Mouse (Mus musculus) ES-E14 (cell line): ENCODE results near the gene Gm6588. TPM values are rescaled to one million over a fixed set of nuclear protein-coding genes. Genes with fewer than 3 reads are reported as not detected.
A peak's percentile ranks its signal among the peaks of the same experiment; 100 is the strongest.

ENCODE experiments used
- DNase-seq: peaks from one replicate; pipeline ENCODE4 v3.0.0-alpha.2; 2013; ENCODE audit warnings: low read depth, low spot score
- H3K27ac ChIP-seq: 2 replicates; pipeline ENCODE4 v1.5.1; 2012; ENCODE audit warnings: low read depth, mild to moderate bottlenecking, low read length, moderate library complexity, mixed read lengths; ENCODE audit not compliant: poor library complexity, insufficient read depth, severe bottlenecking
- H3K36me3 ChIP-seq: 2 replicates; pipeline ENCODE4 v1.6.1; 2012; ENCODE audit warnings: mild to moderate bottlenecking, low read length, moderate library complexity, mixed read lengths; ENCODE audit not compliant: control insufficient read depth, poor library complexity, insufficient read depth, severe bottlenecking
- H3K4me1 ChIP-seq, 2 experiments: fragments of 150-350 bp in 1 of 2; sonication (generic) in 1 of 2; 2 replicates each; pipeline ENCODE4 v1.6.1; 2012; ENCODE audit warnings: low read length in 2 of 2, mild to moderate bottlenecking in 1 of 2, mixed read lengths in 1 of 2; ENCODE audit not compliant: control insufficient read depth in 2 of 2, insufficient read depth in 2 of 2, poor library complexity in 1 of 2
- H3K4me3 ChIP-seq, 2 experiments: fragments of 150-350 bp in 1 of 2; sonication (generic) in 1 of 2; 2 replicates each; pipeline ENCODE4 v1.5.1; 2012; ENCODE audit warnings: low read length in 2 of 2, low read depth in 1 of 2, mild to moderate bottlenecking in 1 of 2, mixed read lengths in 1 of 2; ENCODE audit not compliant: insufficient read depth in 1 of 2, poor library complexity in 1 of 2, severe bottlenecking in 1 of 2
- H3K9ac ChIP-seq: 2 replicates; pipeline ENCODE4 v1.6.1; 2012; ENCODE audit warnings: low read depth, mild to moderate bottlenecking, low read length, mixed read lengths; ENCODE audit not compliant: poor library complexity, insufficient read depth, severe bottlenecking
- H3K9me3 ChIP-seq: fragments of 150-350 bp; sonication (generic); 2 replicates; pipeline ENCODE4 v1.6.1; 2012; ENCODE audit warnings: low read depth, mild to moderate bottlenecking, low read length; ENCODE audit not compliant: control insufficient read depth, insufficient read depth
- CHD2 ChIP-seq: IDR thresholded peaks from 2 replicates; pipeline ENCODE4 v1.6.1; 2014; ENCODE audit warnings: mild to moderate bottlenecking, low read depth, low read length, inconsistent platforms
- HCFC1 ChIP-seq: IDR thresholded peaks from 2 replicates; pipeline ENCODE4 v1.6.1; 2012; ENCODE audit warnings: low read length, inconsistent platforms, borderline replicate concordance; ENCODE audit not compliant: insufficient read depth
- MAFK ChIP-seq: IDR thresholded peaks from 2 replicates; pipeline ENCODE4 v1.6.1; 2014; ENCODE audit warnings: mild to moderate bottlenecking, low read depth, low read length, inconsistent platforms; ENCODE audit not compliant: insufficient read depth
- ZC3H11A ChIP-seq: IDR thresholded peaks from 2 replicates; pipeline ENCODE4 v1.6.1; 2012; ENCODE audit warnings: low read depth, mild to moderate bottlenecking, inconsistent platforms, low read length, borderline replicate concordance
- ZNF384 ChIP-seq: IDR thresholded peaks from 2 replicates; pipeline ENCODE4 v1.6.1; 2012; ENCODE audit warnings: low read depth, low read length, inconsistent platforms
- in situ Hi-C, 2 experiments: fragments of 600-800 bp; cut with MboI; formaldehyde crosslinking; loops; one replicate each; pipeline ENCODE4 v1.15.1; 2025; ENCODE audit warnings: low sequenced_read_pairs in 2 of 2, inconsistent platforms in 1 of 2; ENCODE audit not compliant: unreplicated experiment in 2 of 2
- total RNA-seq: library from RNA; depleted of rRNA; stranded (reverse); fragments of 300-350 nt; gene quantifications from 2 replicates; pipeline ENCODE4 v1.2.3, GENCODE M21; 2012

Gene Gm6588
- total RNA-seq, 1 experiment: 0.09 TPM

GRCm38 (mm10) chr5:112426635-112427034, 22.6 kb upstream of the Gm6588 start:
- Histone ChIP-seq H3K36me3 (no peaks in the 10 kb centered on the region), H3K4me1 (no peaks in the 10 kb centered on the region), H3K9ac (no peak overlapping the region), H3K9me3 (no peaks in the 10 kb centered on the region), H3K4me3 (no peak overlapping the region), H3K27ac (no peak overlapping the region)
- DNase-seq: no peak
- in situ Hi-C loops: loop anchor here in 1 of 2 experiments (25.0 kb wide), 1 partner anchor 636 kb away; the partner anchor contains the start of gene Crybb2
- TF ChIP-seq ZNF384 (no peak), ZC3H11A (no peak), HCFC1 (no peak), MAFK (no peak), CHD2 (no peak)

GRCm38 (mm10) chr5:112427283-112427682, 21.9 kb upstream of the Gm6588 start:
- no peak overlapping the region for H3K9ac ChIP-seq
- DNase-seq: peak; percentile 49
- in situ Hi-C loops: loop anchor here in 1 of 2 experiments (25.0 kb wide), 1 partner anchor 635 kb away; the partner anchor contains the start of gene Crybb2
- no peaks in the 10 kb centered on the region for H3K4me1 ChIP-seq
- H3K9me3 ChIP-seq: no peaks in the 10 kb centered on the region
- no peaks in the 10 kb centered on the region for H3K36me3 ChIP-seq
- H3K4me3 ChIP-seq: no peak overlapping the region
- no peak; the same call in 1 of the 2 replicates for TF ChIP-seq ZC3H11A
- TF ChIP-seq HCFC1: no peak
- TF ChIP-seq MAFK: no peak
- no peak for TF ChIP-seq ZNF384
- TF ChIP-seq CHD2: no peak
- no peak overlapping the region for H3K27ac ChIP-seq

- peak; percentile 54 for DNase-seq
- TF ChIP-seq ZNF384 (no peak), HCFC1 (no peak), ZC3H11A (peak; percentile 23; the same call in 1 of the 2 replicates)
- no peak overlapping the region for H3K27ac ChIP-seq
- H3K4me1 ChIP-seq: no peaks in the 10 kb centered on the region
- in situ Hi-C loops: loop anchor here in 1 of 2 experiments (25.0 kb wide), 1 partner anchor 633 kb away; the partner anchor contains the start of gene Crybb2
- H3K9ac ChIP-seq: no peak overlapping the region
- no peaks in the 10 kb centered on the region for H3K36me3 ChIP-seq
- no peaks in the 10 kb centered on the region for H3K9me3 ChIP-seq
- no peak overlapping the region for H3K4me3 ChIP-seq
These were observed 20.3 kb upstream of the Gm6588 start for GRCm38 (mm10) chr5:112428944-112429343.

- H3K4me1 ChIP-seq: no peaks in the 10 kb centered on the region
- in situ Hi-C loops: loop anchor here in 1 of 2 experiments (25.0 kb wide), 1 partner anchor 631 kb away; the partner anchor contains the start of gene Crybb2
- no peak for DNase-seq
- H3K27ac ChIP-seq: no peak overlapping the region
- H3K4me3 ChIP-seq: no peak overlapping the region
- no peak overlapping the region for H3K9ac ChIP-seq
- no peak for TF ChIP-seq CHD2
- TF ChIP-seq ZC3H11A: no peak
- TF ChIP-seq ZNF384: no peak
- TF ChIP-seq HCFC1: no peak
- no peak for TF ChIP-seq MAFK
- no peaks in the 10 kb centered on the region for H3K36me3 ChIP-seq
- H3K9me3 ChIP-seq: no peaks in the 10 kb centered on the region
These were observed 18.0 kb upstream of the Gm6588 start for GRCm38 (mm10) chr5:112431120-112431775.

GRCm38 (mm10) chr5:112432033-112432432, 17.2 kb upstream of the Gm6588 start:
- Histone ChIP-seq H3K9me3 (no peaks in the 10 kb centered on the region), H3K9ac (no peak overlapping the region), H3K27ac (no peak overlapping the region), H3K36me3 (no peaks in the 10 kb centered on the region), H3K4me3 (no peak overlapping the region), H3K4me1 (no peaks in the 10 kb centered on the region)
- no peak for TF ChIP-seq MAFK
- no peak for TF ChIP-seq CHD2
- no peak for TF ChIP-seq ZC3H11A
- TF ChIP-seq HCFC1: no peak
- no peak for TF ChIP-seq ZNF384
- in situ Hi-C loops: loop anchor here in 1 of 2 experiments (25.0 kb wide), 1 partner anchor 630 kb away; the partner anchor contains the start of gene Crybb2
- DNase-seq: no peak
